Mouse (Mus musculus): ENCODE measurements at regions not wholly inside any gene's neighbourhood (a gene's known extent, or its start where the extent isn't known, plus 50 kb on each side); places are given as distances from the start of the nearest gene placed in this dataset.

DNA sequence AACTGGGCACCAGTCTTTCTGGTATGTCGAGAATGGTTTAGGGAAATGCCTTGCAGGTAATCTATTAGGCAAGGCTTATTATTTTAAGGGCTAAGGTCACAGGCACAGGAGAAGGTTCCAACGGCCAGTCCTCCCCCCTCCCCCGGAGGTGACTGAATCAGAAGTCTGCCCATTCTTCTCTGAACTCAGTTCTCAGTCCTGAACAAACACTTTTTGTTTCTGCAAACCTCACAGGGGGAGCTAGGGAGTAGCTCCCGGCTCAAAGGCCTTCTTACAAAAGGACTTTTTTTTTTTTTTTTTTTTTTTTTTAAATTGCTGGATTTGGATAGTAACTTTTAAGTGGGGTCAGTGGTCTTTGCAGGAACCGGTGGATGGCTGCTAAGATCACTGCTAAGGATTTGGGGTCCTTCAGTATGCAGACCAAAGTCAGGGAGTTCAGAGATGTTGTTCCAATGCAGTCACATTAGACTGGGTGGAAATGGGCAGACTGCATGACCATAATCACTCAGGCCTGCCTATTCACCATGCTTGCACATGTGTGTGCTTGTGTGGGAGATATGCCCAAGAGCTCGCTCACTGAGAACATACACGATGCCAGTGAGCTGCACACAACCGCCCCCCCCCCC, 467.1 kb downstream of the Vrk1 start:
- H3K36me3 ChIP-seq (ENCODE audit: control insufficient read depth, insufficient read depth, low read length): no peaks in the 10 kb centered on the region
- no peaks in the 10 kb centered on the region for H3K9me3 ChIP-seq (ENCODE audit: control insufficient read depth, low read length)
- H3K4me1 ChIP-seq (ENCODE audit: control insufficient read depth, insufficient read depth, low read length): peaks cover 22% of the 10 kb centered on the region; the same call in 1 of the 2 replicates
- 0 out of 2 replicates have a peak, but pooled peaks cover 3% of the 10 kb centered on the region for H3K27me3 ChIP-seq (ENCODE audit: control insufficient read depth, insufficient read depth, low read length)
- H3K4me3 ChIP-seq (ENCODE audit: low read depth, low read length): no peak overlapping the region
- H3K27ac ChIP-seq (ENCODE audit: low read depth, low read length): no peak overlapping the region
- 19% methylated on average over 8 of the region's 8 CpGs for WGBS
- ATAC-seq (ENCODE audit: low read depth): no peak
- H3K4me2 ChIP-seq (ENCODE audit: low read depth, low read length): no peak overlapping the region
- H3K9ac ChIP-seq (replicated peaks; ENCODE audit: low read depth, low read length): no peak overlapping the region

DNA sequence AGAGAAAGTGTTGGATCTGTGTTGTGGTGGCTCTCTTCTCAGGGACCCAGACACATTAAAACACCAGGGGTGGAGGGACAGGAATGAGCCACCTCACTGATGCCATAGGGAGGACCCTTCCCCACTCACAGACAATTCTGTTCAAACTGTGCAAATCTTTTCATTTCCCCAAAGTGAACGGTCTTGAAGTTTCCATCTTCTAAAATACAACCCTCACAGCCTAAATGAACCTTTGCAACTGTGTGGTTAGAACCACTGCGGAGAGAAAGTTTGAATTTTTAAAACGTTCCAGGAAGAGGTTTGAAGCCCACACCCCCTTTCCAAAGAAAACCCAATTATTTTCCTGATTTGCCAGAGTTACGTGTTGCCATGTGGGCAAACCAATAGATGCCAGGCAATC, 467.7 kb downstream of the Vrk1 start:
- ATAC-seq (ENCODE audit: low read depth): no peak
- peaks cover 22% of the 10 kb centered on the region; the same call in 1 of the 2 replicates for H3K4me1 ChIP-seq (ENCODE audit: control insufficient read depth, insufficient read depth, low read length)
- H3K4me2 ChIP-seq (ENCODE audit: low read depth, low read length): peak overlapping the region; percentile 48; the same call in 1 of the 2 replicates
- H3K9me3 ChIP-seq (ENCODE audit: control insufficient read depth, low read length): no peaks in the 10 kb centered on the region
- WGBS: 18% methylated on average over 4 of the region's 4 CpGs
- no peak overlapping the region for H3K27ac ChIP-seq (ENCODE audit: low read depth, low read length)
- H3K4me3 ChIP-seq (ENCODE audit: low read depth, low read length): no peak overlapping the region
- no peak overlapping the region for H3K9ac ChIP-seq (replicated peaks; ENCODE audit: low read depth, low read length)
- no peaks in the 10 kb centered on the region for H3K36me3 ChIP-seq (ENCODE audit: control insufficient read depth, insufficient read depth, low read length)
- H3K27me3 ChIP-seq (ENCODE audit: control insufficient read depth, insufficient read depth, low read length): 0 out of 2 replicates have a peak, but pooled peaks cover 3% of the 10 kb centered on the region

- Histone ChIP-seq H3K9me3 (ENCODE audit: control insufficient read depth, low read length) (no peaks in the 10 kb centered on the region), H3K4me2 (ENCODE audit: low read depth, low read length) (peak overlapping the region; percentile 48), H3K4me1 (ENCODE audit: control insufficient read depth, insufficient read depth, low read length) (peaks cover 22% of the 10 kb centered on the region; the same call in 1 of the 2 replicates), H3K27ac (ENCODE audit: low read depth, low read length) (no peak overlapping the region), H3K36me3 (ENCODE audit: control insufficient read depth, insufficient read depth, low read length) (no peaks in the 10 kb centered on the region), H3K9ac (replicated peaks; ENCODE audit: low read depth, low read length) (peak overlapping the region; percentile 28; the same call in 1 of the 2 replicates), H3K27me3 (ENCODE audit: control insufficient read depth, insufficient read depth, low read length) (0 out of 2 replicates have a peak, but pooled peaks cover 3% of the 10 kb centered on the region), H3K4me3 (ENCODE audit: low read depth, low read length) (peak overlapping the region; percentile 24)
- ATAC-seq (ENCODE audit: low read depth): no peak
- under 1% methylated on average over 18 of the region's 18 CpGs for WGBS
Observed at GRCm38 (mm10) chr12:106478381-106478781, 468.4 kb downstream of the Vrk1 start.

DNA sequence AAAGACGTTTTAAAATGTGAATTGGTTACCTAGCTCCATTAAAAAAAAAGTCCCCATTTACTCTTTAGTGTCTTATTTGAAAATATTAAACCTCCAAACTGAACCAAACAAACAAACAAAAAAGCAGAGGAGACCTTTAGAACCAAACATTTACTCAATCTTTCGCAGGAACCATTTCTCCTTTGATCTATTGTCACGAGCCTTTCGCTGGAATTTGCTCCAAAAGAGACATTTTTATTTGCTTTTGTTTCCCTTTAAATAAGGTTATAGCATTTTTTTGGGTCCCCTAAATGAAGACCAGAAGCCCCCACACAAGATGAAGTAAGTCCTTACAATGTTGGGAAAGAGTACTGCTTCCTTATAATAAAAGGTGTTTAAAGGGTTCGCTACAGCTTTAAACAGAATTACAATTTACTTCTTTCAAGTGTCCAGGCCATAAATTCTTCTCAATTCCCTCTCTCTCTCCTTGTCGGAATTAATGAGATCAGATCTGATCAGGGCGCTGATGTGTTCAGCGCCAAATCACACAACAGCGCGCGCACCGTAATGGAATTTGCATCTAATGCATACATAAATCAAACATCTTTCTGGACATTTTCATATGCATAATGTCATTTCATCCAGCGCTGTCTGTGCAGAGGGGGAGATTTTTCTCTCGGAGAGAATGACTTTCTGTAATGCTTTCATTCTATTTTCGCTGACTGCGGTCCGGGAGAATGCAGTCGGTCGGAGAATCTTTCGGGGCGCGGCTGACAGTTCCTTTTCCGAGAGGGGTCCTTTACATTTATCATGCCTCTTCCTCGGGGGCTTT, 469.2 kb downstream of the Vrk1 start:
- Histone ChIP-seq H3K27me3 (ENCODE audit: control insufficient read depth, insufficient read depth, low read length) (0 out of 2 replicates have a peak, but pooled peaks cover 3% of the 10 kb centered on the region), H3K27ac (ENCODE audit: low read depth, low read length) (peak overlapping the region; percentile 41; the same call in 1 of the 2 replicates)
- no peak for ATAC-seq (ENCODE audit: low read depth)

DNA sequence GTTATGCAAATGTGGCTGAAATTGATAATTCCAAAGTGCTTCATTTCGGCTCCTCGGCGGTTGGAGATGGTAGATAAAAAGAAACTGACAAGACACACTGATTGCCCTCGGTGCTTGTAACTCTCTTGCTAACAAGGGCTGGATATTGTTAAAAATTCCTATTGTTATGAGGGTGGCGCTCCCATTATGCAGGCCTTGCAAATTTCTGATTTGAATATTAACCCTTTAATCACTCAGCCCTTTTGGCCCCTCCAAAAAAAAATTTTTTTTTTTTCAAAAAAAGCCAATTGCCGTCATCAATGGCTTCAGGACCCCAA, 469.8 kb downstream of the Vrk1 start:
- peak overlapping the region; percentile 41; the same call in 1 of the 2 replicates for H3K27ac ChIP-seq (ENCODE audit: low read depth, low read length)
- H3K4me1 ChIP-seq (ENCODE audit: control insufficient read depth, insufficient read depth, low read length): peaks cover 22% of the 10 kb centered on the region; the same call in 1 of the 2 replicates
- no peak for ATAC-seq (ENCODE audit: low read depth)
- no peaks in the 10 kb centered on the region for H3K36me3 ChIP-seq (ENCODE audit: control insufficient read depth, insufficient read depth, low read length)
- 0 out of 2 replicates have a peak, but pooled peaks cover 3% of the 10 kb centered on the region for H3K27me3 ChIP-seq (ENCODE audit: control insufficient read depth, insufficient read depth, low read length)
- H3K9me3 ChIP-seq (ENCODE audit: control insufficient read depth, low read length): no peaks in the 10 kb centered on the region
- H3K9ac ChIP-seq (replicated peaks; ENCODE audit: low read depth, low read length): peak overlapping the region; percentile 25; the same call in 1 of the 2 replicates
- 1% methylated on average over 6 of the region's 6 CpGs for WGBS
- H3K4me2 ChIP-seq (ENCODE audit: low read depth, low read length): peak overlapping the region; percentile 48
- H3K4me3 ChIP-seq (ENCODE audit: low read depth, low read length): peak overlapping the region; percentile 18

More for the DNA sequence above, 469.2 kb downstream of the Vrk1 start:
- H3K4me3 ChIP-seq (ENCODE audit: low read depth, low read length): peak overlapping the region; percentile 18
- no peaks in the 10 kb centered on the region for H3K9me3 ChIP-seq (ENCODE audit: control insufficient read depth, low read length)
- peaks cover 22% of the 10 kb centered on the region; the same call in 1 of the 2 replicates for H3K4me1 ChIP-seq (ENCODE audit: control insufficient read depth, insufficient read depth, low read length)
- peak overlapping the region; percentile 48 for H3K4me2 ChIP-seq (ENCODE audit: low read depth, low read length)
- peak overlapping the region; percentile 25; the same call in 1 of the 2 replicates for H3K9ac ChIP-seq (replicated peaks; ENCODE audit: low read depth, low read length)
- under 1% methylated on average over 24 of the region's 24 CpGs for WGBS
- H3K36me3 ChIP-seq (ENCODE audit: control insufficient read depth, insufficient read depth, low read length): no peaks in the 10 kb centered on the region

- H3K27me3 ChIP-seq (ENCODE audit: control insufficient read depth, insufficient read depth, low read length): 0 out of 2 replicates have a peak, but pooled peaks cover 3% of the 10 kb centered on the region
- no peaks in the 10 kb centered on the region for H3K36me3 ChIP-seq (ENCODE audit: control insufficient read depth, insufficient read depth, low read length)
- H3K4me2 ChIP-seq (ENCODE audit: low read depth, low read length): no peak overlapping the region; the same call in 1 of the 2 replicates
- H3K4me1 ChIP-seq (ENCODE audit: control insufficient read depth, insufficient read depth, low read length): peaks cover 22% of the 10 kb centered on the region; the same call in 1 of the 2 replicates
- no peaks in the 10 kb centered on the region for H3K9me3 ChIP-seq (ENCODE audit: control insufficient read depth, low read length)
- H3K4me3 ChIP-seq (ENCODE audit: low read depth, low read length): no peak overlapping the region
- no peak overlapping the region for H3K9ac ChIP-seq (replicated peaks; ENCODE audit: low read depth, low read length)
- WGBS: 15% methylated on average over 12 of the region's 12 CpGs
- no peak for ATAC-seq (ENCODE audit: low read depth)
- H3K27ac ChIP-seq (ENCODE audit: low read depth, low read length): peak overlapping the region; percentile 46; the same call in 1 of the 2 replicates
Observed at GRCm38 (mm10) chr12:106480281-106481060, 470.4 kb downstream of the Vrk1 start.

- Histone ChIP-seq H3K9ac (replicated peaks; ENCODE audit: low read depth, low read length) (no peak overlapping the region), H3K9me3 (ENCODE audit: control insufficient read depth, low read length) (no peaks in the 10 kb centered on the region), H3K27ac (ENCODE audit: low read depth, low read length) (no peak overlapping the region), H3K4me1 (ENCODE audit: control insufficient read depth, insufficient read depth, low read length) (no peaks in the 10 kb centered on the region), H3K4me2 (ENCODE audit: low read depth, low read length) (no peak overlapping the region), H3K36me3 (ENCODE audit: control insufficient read depth, insufficient read depth, low read length) (no peaks in the 10 kb centered on the region), H3K4me3 (ENCODE audit: low read depth, low read length) (no peak overlapping the region), H3K27me3 (ENCODE audit: control insufficient read depth, insufficient read depth, low read length) (no peaks in the 10 kb centered on the region)
- no peak for ATAC-seq (ENCODE audit: low read depth)
- 41% methylated on average over 12 of the region's 12 CpGs for WGBS
Observed at GRCm38 (mm10) chr12:106501622-106502327, 491.7 kb downstream of the Vrk1 start.

- ATAC-seq (ENCODE audit: low read depth): no peak
- Histone ChIP-seq H3K4me2 (ENCODE audit: low read depth, low read length) (no peak overlapping the region), H3K36me3 (ENCODE audit: control insufficient read depth, insufficient read depth, low read length) (no peaks in the 10 kb centered on the region), H3K27me3 (ENCODE audit: control insufficient read depth, insufficient read depth, low read length) (no peaks in the 10 kb centered on the region), H3K9me3 (ENCODE audit: control insufficient read depth, low read length) (no peaks in the 10 kb centered on the region), H3K4me1 (ENCODE audit: control insufficient read depth, insufficient read depth, low read length) (no peaks in the 10 kb centered on the region), H3K4me3 (ENCODE audit: low read depth, low read length) (no peak overlapping the region), H3K27ac (ENCODE audit: low read depth, low read length) (no peak overlapping the region), H3K9ac (replicated peaks; ENCODE audit: low read depth, low read length) (no peak overlapping the region)
- WGBS: 86% methylated on average over 8 of the region's 8 CpGs
Observed at GRCm38 (mm10) chr12:106504285-106504684, 494.3 kb downstream of the Vrk1 start.

Measured in neural tube, embryonic 14.5 days (tissue).